Mouse (Mus musculus) ovary, postnatal 36 days (tissue): Measurements from ENCODE around the gene Fam181a.

Experiments
- DNase-seq: peaks from one replicate; pipeline ENCODE4 v3.0.0; 2022; ENCODE audit warnings: low spot score, mixed read lengths

The Fam181a gene

DNA sequence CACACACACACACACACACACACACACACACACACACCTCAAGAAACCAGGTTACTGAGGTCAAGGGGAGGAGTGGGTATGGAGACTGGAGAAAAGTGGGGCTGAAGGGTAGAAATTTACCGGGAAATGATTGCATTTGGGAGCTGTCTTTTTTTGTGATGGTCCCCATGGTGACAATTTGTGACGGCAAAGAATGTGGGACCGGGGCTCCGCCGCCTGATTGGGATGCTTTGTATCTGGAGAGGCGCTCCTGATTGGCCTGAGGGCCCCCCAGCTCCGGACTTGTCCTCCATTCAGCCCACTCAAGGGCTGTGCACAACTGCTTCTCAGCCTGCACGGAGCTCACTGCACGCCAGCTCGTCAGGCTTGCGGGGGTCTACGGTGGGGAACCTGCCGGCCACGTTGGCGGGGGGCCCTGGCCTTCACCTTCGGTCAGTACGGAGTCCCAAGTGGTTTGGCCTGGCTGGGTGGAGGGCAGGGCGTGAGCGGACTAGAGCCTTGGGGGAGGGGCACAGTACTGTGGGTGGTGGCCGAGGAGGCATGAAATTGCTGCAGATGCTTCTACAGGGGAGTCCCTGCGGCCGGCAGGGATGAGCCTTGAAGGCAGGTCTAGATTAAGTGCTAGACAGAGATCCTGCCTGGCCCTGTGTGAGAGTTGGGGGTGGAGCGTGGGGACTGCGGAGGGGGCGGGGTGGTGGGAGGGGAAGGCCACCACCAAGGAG, 4.0 kb downstream of the Fam181a start:
- DNase-seq, result peak; percentile 25

DNA sequence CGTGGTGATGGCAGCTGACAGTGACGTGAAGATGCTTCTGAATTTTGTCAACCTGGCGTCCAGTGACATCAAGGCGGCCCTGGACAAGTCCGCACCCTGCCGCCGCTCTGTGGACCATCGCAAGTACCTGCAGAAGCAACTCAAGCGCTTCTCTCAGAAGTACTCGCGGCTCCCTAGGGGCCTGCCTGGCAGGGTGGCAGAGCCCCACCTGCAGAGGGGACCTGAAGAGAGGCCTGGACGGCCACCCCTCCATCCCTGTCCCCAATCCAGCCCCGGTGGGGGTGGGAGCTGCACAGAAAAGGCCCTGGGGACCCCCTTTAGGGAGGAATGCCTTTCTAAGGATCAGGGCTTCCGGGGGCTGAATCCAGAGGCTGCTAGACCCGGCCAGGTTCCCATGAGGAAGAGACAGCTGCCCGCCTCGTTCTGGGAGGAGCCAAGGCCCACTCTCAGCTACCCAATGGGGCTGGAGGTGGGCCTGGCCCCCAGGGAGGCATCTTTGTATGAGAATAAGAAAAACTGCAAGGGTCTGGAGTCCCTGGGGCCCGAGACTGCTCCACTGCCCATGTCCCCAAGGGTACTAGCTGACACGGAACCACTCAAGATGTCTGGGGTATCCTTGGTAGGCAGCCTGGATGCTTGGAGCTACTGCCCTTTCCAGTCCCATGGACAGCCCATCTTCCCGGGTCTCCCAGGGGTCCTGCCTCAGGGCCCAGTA, 5.2 kb downstream of the Fam181a start:
- DNase-seq, result no peak

DNA sequence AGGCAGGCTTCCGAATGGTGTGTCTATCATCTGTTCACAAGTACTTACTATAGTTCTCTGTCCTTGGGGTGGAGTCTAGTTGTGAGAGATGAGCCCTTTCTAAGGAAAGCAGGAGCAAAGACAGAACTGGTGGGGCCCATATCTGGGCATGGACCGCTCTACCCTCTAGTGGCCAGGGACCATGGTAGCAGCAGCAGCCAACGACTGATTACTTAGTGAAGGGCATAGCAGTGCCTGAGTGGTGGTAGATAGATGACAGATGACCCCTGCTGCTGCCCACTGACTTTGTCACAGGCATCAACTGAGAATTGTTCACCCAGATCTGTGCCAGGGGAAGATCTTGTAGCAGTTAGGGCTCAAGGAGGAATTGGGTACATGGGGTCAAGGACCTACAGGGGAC, 12.0 kb downstream of the Fam181a start:
- DNase-seq, result no peak

DNA sequence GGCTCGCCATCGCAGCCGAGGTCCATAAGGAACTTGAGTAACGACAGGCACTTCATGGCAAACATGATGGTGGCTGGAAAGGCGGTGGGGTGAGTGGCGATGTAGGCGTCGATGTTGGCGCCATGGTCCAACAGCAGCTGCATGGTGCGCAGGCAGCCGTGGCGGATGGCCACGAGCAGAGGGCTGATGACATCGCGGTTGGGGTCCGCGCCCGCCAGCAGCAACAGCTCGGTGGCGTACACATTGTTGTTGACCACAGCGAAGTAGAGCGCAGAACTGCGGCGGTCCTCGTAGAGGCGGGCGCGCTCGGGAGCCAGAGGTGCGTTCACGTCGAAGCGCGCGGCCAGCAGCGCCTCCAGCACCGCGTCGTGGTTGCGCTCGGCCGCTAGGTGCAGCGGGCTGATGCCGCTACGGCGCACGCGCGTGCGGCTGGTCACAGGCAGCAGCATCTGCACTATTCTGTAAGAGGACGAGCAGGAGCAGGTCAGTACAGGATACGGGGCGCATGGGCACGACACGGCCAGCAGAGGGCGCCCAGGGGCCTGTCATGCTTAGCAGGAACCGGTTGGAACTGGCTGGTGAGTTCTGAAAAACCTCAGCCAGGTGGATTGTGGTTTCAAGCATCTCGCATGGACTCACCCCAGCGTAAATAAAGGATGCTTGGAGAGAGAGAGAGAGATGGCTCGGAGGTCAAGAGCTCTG, 14.5 kb downstream of the Fam181a start:
- DNase-seq, result peak; percentile 84

DNA sequence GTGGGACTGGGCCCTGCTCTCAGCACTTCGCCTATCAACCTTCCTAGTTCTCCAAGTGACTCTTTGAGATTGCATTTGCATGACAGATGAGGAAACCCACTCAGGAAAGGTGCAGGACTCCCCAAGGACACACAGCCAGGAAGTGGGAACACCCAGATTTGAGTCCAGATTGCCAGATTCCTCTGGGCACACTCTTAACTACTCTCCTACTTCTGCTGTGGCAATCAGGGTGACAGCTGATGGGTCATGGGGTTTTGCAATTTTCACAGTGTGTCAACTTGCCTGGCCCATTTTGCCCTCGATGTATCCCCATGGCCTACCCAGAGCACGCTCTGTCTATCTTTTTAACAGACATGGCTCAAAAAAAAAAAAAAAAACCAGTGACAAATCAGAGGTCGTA, 15.8 kb downstream of the Fam181a start:
- DNase-seq, result no peak

DNA sequence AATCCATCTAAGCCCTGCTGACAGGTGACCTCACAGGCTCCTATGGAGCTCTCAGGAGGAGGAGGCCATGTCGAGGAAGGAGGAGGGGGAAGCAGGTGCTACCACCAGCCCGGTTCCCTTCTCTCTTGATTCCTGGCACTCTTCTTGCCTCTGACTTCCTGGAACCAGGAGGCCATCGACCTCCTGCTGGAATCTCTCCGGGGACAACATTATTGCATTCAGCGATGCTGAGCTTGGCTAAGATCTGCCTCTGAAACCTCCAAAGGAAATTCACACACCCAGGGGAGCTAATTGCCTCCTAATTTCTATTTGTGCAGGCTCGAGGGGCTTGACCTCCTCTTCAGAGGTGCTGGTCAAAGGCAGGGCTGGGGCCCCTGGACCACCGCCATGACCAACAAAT, 16.3 kb downstream of the Fam181a start:
- DNase-seq, result no peak

DNA sequence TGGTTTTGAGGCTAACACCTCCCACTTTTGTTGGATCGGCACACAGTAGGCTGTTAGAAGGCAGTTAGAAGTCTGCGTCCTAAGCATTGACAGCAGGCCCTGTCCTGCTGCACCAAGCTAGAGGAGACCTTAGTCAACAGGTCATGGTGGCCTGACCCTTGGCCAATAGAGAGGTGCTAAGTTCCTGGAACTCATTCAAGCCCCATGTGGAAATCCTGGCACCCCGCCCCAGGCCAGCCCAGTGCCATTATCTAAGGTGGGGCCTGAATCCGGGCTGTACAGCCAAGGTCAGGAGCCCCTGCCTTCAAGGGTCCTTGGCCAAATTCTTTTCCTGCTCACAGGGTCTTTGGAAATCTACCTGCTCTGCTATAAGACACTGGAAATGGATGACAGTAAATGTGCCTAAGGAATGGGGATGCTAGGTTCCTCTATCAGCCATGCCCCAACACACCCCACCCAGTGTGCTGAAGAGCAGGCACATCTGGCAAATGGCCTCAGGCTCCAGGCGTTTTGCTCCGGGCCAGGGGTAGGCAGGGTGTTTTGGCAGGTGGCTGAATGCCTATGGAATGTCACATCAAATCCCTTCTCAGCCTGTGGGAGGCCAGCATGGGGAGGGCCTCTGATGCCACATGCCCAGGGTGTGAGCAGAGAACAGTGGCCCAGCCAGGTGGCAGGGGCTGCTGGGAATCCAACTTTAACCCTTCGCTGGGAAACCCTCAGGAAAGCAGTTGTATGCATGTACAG, 17.8 kb downstream of the Fam181a start:
- DNase-seq, result no peak

DNA sequence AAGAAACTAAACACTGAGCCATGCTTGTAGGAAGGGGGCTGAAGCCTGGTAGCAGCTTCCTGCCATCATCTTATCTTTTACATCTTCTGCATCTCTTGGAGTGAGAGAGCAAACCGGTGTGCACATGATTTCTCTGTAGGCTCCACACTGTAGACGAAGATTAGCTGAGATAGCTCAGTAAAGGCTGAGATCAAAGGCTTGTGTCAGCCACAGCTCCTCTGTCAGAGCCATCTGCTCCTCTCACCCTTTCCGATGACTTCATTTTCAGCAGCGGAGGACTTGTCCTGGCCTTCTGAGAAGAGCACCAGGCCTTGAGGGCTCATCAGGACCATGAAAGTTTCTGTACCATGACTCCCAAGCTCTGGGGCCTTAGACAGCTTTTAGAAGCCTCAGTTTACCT, 20.7 kb downstream of the Fam181a start:
- no peak for DNase-seq

DNA sequence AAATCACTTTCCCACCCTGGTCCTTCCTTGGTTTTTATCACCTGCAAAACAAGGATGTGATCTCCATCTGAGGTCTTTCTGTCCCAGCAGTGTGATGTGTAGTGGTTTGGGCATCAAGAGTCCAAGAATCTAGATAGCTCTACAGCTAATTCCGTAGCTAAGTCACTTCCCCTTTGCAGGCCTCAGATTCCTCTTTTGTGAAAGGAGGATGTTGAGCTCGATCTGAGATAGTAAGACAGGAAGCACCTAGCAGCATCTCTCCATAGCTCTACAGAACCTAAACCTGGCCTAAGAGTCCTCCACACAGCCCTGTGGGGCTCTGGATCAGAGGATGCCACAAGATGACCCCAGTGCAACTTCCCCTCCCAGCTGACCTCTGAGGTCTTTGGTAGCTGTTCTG, 22.1 kb downstream of the Fam181a start:
- DNase-seq, result no peak

DNA sequence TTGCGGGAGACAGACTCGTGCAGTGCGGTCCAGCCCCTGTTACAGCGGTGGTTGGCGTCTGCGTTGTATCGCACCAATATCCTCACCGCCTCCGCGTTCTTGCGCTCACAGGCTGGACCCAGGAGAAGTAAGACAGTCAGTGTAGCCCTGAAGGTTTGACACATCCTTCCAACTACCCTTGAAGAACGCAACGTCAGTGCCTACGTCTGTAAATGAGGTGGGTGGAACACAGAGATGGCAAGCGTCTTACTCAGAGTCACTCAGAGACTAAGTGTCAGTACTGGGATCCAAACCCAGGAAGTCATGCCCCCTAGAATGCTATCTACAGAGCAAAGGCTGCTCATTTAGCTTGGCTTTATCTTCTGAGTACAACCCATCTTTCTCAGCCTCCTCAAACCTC, 22.7 kb downstream of the Fam181a start:
- no peak for DNase-seq

DNA sequence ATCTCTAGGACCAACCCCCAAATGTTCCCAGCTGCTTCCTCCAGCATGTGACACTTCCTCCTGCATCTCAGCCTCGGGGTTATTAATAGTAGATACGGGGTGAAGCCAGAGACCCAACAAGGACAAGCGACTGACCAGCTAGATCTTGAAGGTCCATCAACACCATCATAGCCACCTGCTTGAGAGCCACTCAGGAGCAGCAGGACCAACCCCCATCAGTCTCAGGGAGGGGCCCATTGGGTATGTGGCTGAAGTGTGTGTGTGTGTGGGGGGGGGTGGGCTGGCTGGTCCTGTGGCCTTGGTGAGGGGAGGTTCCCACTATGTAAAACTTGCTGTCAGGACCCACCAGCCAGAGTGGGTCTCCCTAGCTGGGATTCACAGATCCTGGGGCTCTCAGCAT, 26.0 kb downstream of the Fam181a start:
- DNase-seq, result no peak

DNA sequence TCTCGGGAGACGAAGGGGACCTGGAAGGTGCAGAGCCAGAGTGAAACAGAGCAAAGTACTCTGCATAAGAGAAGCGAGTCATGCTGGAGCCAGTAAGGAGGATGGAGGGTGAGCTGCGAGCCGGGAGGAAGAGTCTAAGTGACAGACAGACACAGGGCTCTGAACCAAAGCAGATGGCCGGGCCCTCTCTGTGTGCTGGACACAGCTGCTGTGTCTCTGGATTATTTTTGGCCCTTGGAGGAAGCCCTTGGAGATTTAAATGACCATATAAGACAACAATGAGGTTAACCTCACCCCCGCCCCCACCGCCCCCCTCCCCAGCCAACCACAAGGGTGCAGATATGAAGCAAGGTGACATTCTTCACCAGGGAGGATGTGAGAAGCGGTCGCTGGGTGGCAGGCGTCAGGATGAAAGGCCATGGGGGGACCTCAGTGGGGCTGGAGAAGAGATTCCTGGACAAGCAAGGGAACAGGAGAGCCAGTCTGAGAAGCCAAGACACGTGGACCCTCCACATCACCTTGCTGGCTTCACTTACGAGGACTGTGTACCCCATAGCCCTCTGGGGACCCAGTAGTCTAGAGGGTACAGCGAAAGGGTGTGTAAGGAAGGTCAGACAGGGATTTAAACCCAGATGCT, 27.5 kb downstream of the Fam181a start:
- no peak for DNase-seq

DNA sequence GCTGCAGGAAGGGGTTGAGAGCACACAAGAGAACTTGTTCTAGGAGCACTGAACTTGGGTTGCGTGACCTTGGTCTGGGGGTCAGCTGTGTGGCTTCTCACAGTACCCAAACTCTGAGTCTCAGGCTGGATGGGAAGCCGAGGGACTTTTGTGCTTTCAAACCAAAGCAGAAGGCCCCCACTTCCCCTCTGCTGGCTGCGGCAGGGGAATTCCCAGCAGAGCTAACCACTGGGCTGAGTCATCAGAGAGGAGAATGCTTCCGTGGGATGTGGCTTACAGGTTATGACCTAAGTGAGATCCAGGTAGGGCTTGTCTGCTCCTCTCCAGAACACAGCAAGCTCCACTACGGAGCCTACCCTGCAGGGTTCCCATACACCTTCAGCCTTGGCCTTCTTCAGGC, 30.4 kb downstream of the Fam181a start:
- DNase-seq, result no peak

DNA sequence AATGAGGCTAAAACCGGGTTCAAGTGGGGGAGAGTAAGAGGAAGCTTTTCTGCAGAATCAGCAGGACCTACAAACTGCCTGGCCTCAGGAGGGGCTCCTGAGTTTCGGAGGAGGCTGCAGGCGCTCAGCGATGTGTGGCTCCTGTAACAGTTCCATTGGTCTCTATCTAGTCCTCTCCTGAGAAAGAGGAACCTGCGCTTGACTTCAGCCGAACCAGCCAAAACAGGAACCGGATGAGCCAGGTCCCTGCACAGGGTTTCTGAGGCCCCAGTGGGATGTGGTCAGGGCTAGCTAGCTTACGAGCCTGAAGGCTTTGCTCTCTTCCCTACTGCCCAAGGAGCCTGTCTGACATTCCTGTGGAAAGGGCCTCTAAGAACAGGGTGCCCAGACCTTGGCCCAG, 32.7 kb downstream of the Fam181a start:
- DNase-seq, result no peak

DNA sequence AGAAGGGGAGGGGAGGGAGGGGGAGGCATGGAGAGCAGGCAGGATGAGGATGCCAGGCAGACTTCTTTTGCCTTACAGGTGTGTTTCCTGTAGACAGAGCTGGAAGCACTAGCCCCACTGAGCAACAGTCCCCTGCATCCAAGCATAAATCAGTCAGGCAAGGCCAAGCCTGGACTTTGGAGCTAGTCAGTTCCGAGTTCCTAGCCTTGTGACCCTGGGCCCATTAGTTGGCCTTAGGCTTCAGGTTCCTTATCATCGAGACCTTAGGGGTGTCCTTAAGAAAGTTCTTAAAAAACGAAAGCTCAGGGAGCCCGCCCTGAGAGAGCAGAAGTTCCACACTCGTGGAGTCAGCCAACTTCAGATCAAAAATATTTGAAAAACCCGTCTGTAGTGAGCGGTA, 34.2 kb downstream of the Fam181a start:
- DNase-seq, result no peak

DNA sequence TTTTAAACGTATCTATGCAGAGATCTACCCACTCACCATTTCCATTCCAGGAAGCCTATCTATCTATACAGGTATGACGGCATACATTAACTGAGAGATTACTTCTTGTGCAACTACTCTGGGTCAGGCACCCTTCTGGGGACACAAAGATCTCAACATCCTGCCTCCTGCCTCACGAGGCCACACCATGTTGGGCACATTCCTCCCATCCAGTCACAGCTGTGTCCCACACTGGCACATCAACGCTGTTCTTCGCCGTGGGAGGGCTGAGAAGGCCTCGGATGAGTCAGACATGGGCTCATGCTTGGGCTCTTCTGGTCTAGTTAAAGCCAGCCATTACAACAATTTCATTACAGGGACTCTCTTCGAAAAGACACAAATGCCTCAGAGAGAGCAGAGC, 36.2 kb downstream of the Fam181a start:
- DNase-seq, result no peak

DNA sequence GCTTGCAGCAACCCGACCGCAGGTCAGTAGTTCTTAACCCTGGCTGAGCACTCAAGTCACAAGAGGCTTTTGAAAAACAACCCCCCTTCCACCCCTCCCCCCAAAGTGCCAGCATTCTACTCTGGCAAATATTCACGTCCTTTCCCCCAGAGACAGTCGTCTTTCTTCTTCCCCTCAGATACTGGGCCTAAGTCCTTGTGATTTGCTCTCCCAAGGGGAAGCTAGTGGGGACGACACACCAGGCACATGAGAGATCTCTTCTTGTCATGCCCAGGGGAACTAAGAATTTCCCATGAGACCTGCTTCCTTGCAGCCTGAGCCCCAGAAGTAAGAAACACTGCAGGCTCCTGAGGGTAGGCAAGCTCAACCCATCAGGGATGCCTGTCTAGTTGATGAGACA, 36.6 kb downstream of the Fam181a start:
- no peak for DNase-seq

DNA sequence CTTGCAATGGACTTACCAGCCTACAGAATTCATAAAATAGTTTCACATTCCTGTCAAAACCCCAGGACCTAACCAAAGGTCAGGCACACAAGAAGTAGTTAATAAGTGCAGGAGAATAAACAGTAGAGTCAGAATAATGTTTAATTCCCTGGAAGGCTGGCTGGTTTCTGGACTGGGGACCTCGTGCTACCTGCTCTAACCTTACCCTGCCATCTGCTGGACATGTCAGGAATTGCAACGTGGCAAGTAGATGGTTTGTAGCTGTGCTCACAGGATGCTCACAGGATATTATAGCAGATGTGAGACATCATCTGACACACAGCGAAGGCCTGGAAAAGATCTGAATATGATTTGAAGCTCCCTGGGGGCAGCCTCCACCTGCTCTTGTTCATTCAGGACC, 37.7 kb downstream of the Fam181a start:
- peak; percentile 67 for DNase-seq

DNA sequence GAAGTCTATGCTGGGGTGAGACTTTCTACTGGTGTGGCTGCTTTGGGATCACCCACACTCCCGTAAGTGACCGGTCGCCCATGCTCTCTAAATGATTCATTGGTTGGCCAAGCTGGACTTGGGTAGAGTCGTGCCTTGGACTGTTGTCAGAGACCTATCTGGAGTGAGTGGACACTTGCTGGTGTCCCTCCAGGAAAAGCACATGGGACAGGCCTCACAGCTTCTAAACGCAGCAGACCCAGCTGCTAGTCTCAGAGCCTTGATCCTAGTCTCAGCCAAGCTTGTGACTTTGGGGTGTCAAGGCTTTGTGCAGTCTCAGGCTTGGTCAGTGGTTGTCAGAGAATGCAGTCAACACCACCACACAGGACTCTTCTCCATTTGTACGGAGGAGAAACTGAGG, 42.0 kb downstream of the Fam181a start:
- no peak for DNase-seq

DNA sequence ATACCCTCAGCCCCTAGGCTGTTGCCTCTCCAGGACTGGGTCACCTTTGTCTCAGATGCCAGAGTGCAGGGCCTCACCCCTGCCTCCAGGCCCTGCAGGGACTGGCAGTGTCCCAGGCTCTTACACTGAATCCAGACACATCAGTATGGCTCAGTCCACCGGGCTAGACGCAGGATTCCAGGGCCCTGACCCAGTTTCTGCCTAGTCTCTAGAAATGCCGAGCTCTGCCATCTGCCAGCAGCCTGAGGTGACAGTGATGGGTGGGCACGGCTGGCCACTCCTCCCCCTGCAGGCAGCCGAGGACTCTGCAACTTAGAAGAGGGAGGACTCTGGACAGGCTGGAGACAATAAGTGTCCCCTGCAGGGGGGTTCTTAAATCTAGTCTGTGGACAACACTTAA, 42.8 kb downstream of the Fam181a start:
- DNase-seq, result no peak

DNA sequence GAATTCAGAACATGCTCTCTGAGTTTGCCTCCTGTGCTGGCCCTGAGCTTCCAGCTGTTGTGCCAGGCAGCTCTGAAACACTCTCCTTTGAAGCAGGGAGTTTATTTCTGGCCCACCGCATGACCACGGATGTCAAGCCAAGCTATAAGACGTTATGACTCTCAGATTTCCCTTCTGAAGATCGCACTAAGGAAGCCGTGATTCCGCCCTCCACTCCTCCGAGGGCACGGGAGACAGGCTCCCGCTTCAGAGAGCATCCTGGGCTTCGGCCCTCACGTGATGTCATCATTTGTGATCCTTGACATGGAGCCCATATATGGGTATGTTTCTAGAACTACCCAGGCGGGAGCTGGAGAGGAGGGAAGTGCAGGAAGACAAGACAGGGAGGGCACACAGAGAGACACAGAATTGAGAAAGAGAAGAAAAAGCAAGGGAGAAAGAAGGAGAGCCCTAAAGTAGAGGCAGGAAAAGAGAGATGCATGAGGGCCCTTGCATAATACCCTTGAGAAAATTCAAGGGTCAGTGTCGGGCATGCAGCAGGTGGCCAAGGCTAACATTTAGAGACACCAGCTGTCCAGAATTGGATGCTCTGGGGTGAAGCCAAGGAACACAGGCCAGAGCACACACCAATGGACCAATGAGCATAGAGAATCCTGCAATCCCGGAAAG, 45.1 kb downstream of the Fam181a start, which contains the start of gene Asb2:
TSS of gene Asb2 (minus strand) at position 256 of the 669 bp plus-strand sequence.
- DNase-seq, result no peak

DNA sequence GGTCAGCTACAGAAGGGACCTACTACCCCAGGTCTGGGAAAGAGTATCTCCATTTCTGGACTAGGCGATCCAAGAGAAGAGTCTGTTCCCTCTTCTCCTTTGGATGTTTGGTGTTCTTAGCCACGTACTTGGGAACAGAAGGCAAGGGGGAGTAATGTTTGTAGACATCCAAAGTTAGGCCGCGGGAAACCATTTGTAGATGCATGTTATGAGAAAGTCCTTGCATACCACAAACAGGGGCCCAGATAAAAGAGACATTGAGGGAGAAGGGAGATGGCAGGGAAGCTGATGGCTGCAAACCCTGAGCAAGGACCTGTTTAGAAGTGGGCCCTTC, 45.6 kb downstream of the Fam181a start:
- no peak for DNase-seq
